Mouse (Mus musculus): ENCODE measurements around the gene Sox11. TPM values are rescaled to one million over a fixed set of nuclear protein-coding genes. Genes with fewer than 3 reads are reported as not detected.

The Sox11 gene
- polyA plus RNA-seq, 1 experiment, result 5.8 TPM

DNA sequence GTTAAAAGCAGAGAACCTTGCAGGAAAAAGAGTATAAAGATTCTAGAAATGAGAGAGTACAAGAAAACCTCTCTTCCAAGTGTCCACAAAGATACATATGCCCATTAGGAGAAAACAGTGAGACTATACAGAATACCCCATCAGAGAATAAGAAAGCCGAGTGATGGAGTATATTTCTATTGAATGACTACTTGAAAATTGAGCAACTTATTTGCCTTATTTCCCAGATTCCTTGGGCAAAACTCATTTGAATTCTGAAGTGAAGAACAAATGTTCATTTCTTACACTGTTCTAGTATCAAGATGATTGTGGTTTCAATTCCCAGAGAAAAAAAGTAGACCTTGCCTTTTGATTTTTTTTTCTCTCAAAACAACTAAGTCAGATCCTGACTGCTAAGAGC is 4.9 kb downstream of the Sox11 start:
- no peak overlapping the region for H3K27ac ChIP-seq (ENCODE audit: insufficient read depth, low read length)
- no peak overlapping the region; the same call in 1 of the 2 replicates for H3K4me3 ChIP-seq (ENCODE audit: insufficient read depth, low read length)
- TF ChIP-seq POLR2A (IDR thresholded peaks at IDR 0.05; ENCODE audit: extremely low read depth, insufficient read depth, low read length) (no peak), CTCF (IDR thresholded peaks at IDR 0.05; ENCODE audit: extremely low read depth, insufficient read depth, low read length) (no peak)
- H3K4me1 ChIP-seq (ENCODE audit: control insufficient read depth, insufficient read depth, low read length), result no peaks in the 10 kb centered on the region

DNA sequence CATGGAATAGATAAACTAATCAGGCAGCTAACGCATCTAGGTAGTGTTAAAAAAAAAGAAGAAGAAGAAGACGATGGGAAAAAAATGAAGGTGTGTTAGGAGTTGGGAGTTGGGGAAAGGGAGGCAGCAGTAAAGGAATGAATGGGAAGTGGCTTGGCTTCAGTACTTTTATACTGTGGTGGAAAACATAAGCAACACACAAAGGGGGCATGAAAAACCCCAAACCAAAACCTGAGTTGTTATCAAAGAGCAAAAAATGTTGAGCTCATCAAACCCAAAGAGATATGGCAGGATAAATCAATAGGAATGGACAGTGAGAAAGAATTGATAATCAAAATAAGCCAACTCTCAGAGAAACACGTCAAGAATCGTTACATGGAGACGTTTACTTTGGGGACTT is 5.6 kb downstream of the Sox11 start:
- Histone ChIP-seq H3K4me1 (ENCODE audit: control insufficient read depth, insufficient read depth, low read length) (no peaks in the 10 kb centered on the region), H3K4me3 (ENCODE audit: insufficient read depth, low read length) (no peak overlapping the region), H3K27ac (ENCODE audit: insufficient read depth, low read length) (no peak overlapping the region)
- TF ChIP-seq CTCF (IDR thresholded peaks at IDR 0.05; ENCODE audit: extremely low read depth, insufficient read depth, low read length) (no peak), POLR2A (IDR thresholded peaks at IDR 0.05; ENCODE audit: extremely low read depth, insufficient read depth, low read length) (no peak)

DNA sequence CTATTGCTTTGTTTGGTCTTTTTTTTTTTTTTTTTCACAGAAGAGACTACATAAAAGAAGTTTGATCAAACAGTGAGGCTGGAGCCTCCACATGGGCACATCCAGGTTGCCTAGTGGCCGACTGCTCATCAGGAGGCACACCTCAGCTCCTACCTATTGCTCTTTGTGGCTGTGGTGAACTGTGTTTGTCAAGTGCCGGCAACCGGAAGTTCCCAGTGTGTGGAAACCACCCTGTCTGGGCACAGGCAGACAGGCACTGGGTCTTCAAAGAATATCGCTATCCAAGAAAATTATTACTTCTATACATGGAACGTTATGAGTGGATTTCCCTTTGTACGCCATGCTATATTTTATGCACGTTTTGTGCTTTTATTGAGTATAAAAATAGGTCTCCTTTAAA is 6.0 kb downstream of the Sox11 start:
- no peak overlapping the region for H3K27ac ChIP-seq (ENCODE audit: insufficient read depth, low read length)
- no peaks in the 10 kb centered on the region for H3K4me1 ChIP-seq (ENCODE audit: control insufficient read depth, insufficient read depth, low read length)
- no peak for TF ChIP-seq CTCF (IDR thresholded peaks at IDR 0.05; ENCODE audit: extremely low read depth, insufficient read depth, low read length)
- no peak overlapping the region for H3K4me3 ChIP-seq (ENCODE audit: insufficient read depth, low read length)

- no peak overlapping the region for H3K4me3 ChIP-seq (ENCODE audit: insufficient read depth, low read length)
- H3K27ac ChIP-seq (ENCODE audit: insufficient read depth, low read length), result no peak overlapping the region
- H3K4me1 ChIP-seq (ENCODE audit: control insufficient read depth, insufficient read depth, low read length), result no peaks in the 10 kb centered on the region
- TF ChIP-seq CTCF (IDR thresholded peaks at IDR 0.05; ENCODE audit: extremely low read depth, insufficient read depth, low read length) (no peak), POLR2A (IDR thresholded peaks at IDR 0.05; ENCODE audit: extremely low read depth, insufficient read depth, low read length) (no peak)
Measured at GRCm38 (mm10) chr12:27335356-27336055, 6.9 kb downstream of the Sox11 start.

GRCm38 (mm10) chr12:27333590-27333989 is 8.8 kb downstream of the Sox11 start:
- Histone ChIP-seq H3K27ac (ENCODE audit: insufficient read depth, low read length) (no peak overlapping the region), H3K4me1 (ENCODE audit: control insufficient read depth, insufficient read depth, low read length) (no peaks in the 10 kb centered on the region), H3K4me3 (ENCODE audit: insufficient read depth, low read length) (no peak overlapping the region)
- no peak for TF ChIP-seq POLR2A (IDR thresholded peaks at IDR 0.05; ENCODE audit: extremely low read depth, insufficient read depth, low read length)
- no peak for TF ChIP-seq CTCF (IDR thresholded peaks at IDR 0.05; ENCODE audit: extremely low read depth, insufficient read depth, low read length)

DNA sequence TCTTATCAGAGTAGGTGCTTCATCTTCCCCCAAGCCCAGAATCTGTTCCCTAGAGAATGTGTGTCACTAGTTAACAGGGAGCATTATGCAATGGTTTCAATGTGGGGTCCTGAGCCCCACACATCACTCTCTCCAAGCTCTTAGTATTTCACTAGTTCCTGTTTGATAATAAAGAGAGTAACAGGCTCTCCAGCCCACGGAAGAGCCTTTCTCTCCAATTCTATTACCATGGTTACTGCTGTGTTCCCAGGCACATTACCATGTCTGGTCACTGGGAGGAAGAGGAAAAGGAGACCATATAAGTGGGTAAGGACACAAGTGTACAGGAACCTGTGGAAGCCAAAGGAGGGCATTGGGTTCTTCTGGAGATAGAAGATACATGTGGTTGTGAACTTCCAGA is 19.0 kb downstream of the Sox11 start:
- no peak overlapping the region for H3K27ac ChIP-seq (ENCODE audit: insufficient read depth, low read length)
- TF ChIP-seq CTCF (IDR thresholded peaks at IDR 0.05; ENCODE audit: extremely low read depth, insufficient read depth, low read length) (no peak), POLR2A (IDR thresholded peaks at IDR 0.05; ENCODE audit: extremely low read depth, insufficient read depth, low read length) (no peak)

GRCm38 (mm10) chr12:27320705-27321104 is 21.7 kb downstream of the Sox11 start:
- TF ChIP-seq POLR2A (IDR thresholded peaks at IDR 0.05; ENCODE audit: extremely low read depth, insufficient read depth, low read length) (no peak), CTCF (IDR thresholded peaks at IDR 0.05; ENCODE audit: extremely low read depth, insufficient read depth, low read length) (no peak)
- H3K27ac ChIP-seq (ENCODE audit: insufficient read depth, low read length), result no peak overlapping the region
- peaks cover 2% of the 10 kb centered on the region; the same call in 1 of the 2 replicates for H3K4me1 ChIP-seq (ENCODE audit: control insufficient read depth, insufficient read depth, low read length)
- no peak overlapping the region for H3K4me3 ChIP-seq (ENCODE audit: insufficient read depth, low read length)

More for the DNA sequence above, 19.0 kb downstream of the Sox11 start:
- H3K4me3 ChIP-seq (ENCODE audit: insufficient read depth, low read length), result no peak overlapping the region
- H3K4me1 ChIP-seq (ENCODE audit: control insufficient read depth, insufficient read depth, low read length), result peaks cover 2% of the 10 kb centered on the region; the same call in 1 of the 2 replicates

- Histone ChIP-seq H3K27ac (ENCODE audit: insufficient read depth, low read length) (no peak overlapping the region), H3K4me3 (ENCODE audit: insufficient read depth, low read length) (no peak overlapping the region), H3K4me1 (ENCODE audit: control insufficient read depth, insufficient read depth, low read length) (no peaks in the 10 kb centered on the region)
- TF ChIP-seq POLR2A (IDR thresholded peaks at IDR 0.05; ENCODE audit: extremely low read depth, insufficient read depth, low read length) (no peak), CTCF (IDR thresholded peaks at IDR 0.05; ENCODE audit: extremely low read depth, insufficient read depth, low read length) (no peak)
Measured at GRCm38 (mm10) chr12:27312985-27313384, 29.4 kb downstream of the Sox11 start.

- TF ChIP-seq CTCF (IDR thresholded peaks at IDR 0.05; ENCODE audit: extremely low read depth, insufficient read depth, low read length) (no peak), POLR2A (IDR thresholded peaks at IDR 0.05; ENCODE audit: extremely low read depth, insufficient read depth, low read length) (no peak)
- Histone ChIP-seq H3K27ac (ENCODE audit: insufficient read depth, low read length) (no peak overlapping the region), H3K4me3 (ENCODE audit: insufficient read depth, low read length) (no peak overlapping the region), H3K4me1 (ENCODE audit: control insufficient read depth, insufficient read depth, low read length) (no peaks in the 10 kb centered on the region)
Measured at GRCm38 (mm10) chr12:27311854-27312466, 30.4 kb downstream of the Sox11 start.

GRCm38 (mm10) chr12:27311316-27311832 is 31.0 kb downstream of the Sox11 start:
- Histone ChIP-seq H3K27ac (ENCODE audit: insufficient read depth, low read length) (no peak overlapping the region), H3K4me1 (ENCODE audit: control insufficient read depth, insufficient read depth, low read length) (no peaks in the 10 kb centered on the region), H3K4me3 (ENCODE audit: insufficient read depth, low read length) (no peak overlapping the region)
- TF ChIP-seq CTCF (IDR thresholded peaks at IDR 0.05; ENCODE audit: extremely low read depth, insufficient read depth, low read length) (no peak), POLR2A (IDR thresholded peaks at IDR 0.05; ENCODE audit: extremely low read depth, insufficient read depth, low read length) (no peak)

All from cortical plate, adult 2 months (tissue).